Comparison of ENCODE assay signal across 9 mouse cellular contexts in genomic region chr7:27315958-27316357, GRCm38 (mm10). TPM values are rescaled to one million over a fixed set of nuclear protein-coding genes. Genes with fewer than 3 reads are reported as not detected.
A peak's percentile ranks its signal among the peaks of the same experiment; 100 is the strongest.
DNase-seq lines count a peak whose midpoint lies in the region; ATAC-seq lines count a peak whose summit lies in the region.
"Had no signal": no experiment of that assay in that cellular context is flagged by ENCODE, and none has a peak within 500 bp of the region (broad histone marks: within the 10 kb centered on the region; RNA-seq: fewer than 3 reads in every experiment).

No protein-coding gene starts in this region.

- peak; percentile 53; the same call in 1 of the 2 replicates for ATAC-seq in forebrain, embryonic 11.5 days (replicated peaks; ENCODE audit: low FRiP score)
- peak; percentile 63; the same call in 1 of the 2 replicates for ATAC-seq in midbrain, embryonic 11.5 days (ENCODE audit: low FRiP score)
- no peak for ATAC-seq in activated CD4-positive, CD25-positive, alpha-beta regulatory T cell, adult 4 months
- ATAC-seq in neural tube, embryonic 15.5 days (ENCODE audit: low FRiP score) = no peak

- H3K36me3 ChIP-seq in forebrain, embryonic 11.5 days (ENCODE audit: control insufficient read depth, insufficient read depth, low read length) = no peaks in the 10 kb centered on the region; the same call in 1 of the 2 replicates
- H3K36me3 ChIP-seq in forebrain, embryonic 10.5 days (replicated peaks) = peaks cover 16% of the 10 kb centered on the region
- no peaks in the 10 kb centered on the region for H3K36me3 ChIP-seq in midbrain, embryonic 11.5 days (ENCODE audit: control insufficient read depth, insufficient read depth, low read length)
- no peaks in the 10 kb centered on the region for H3K36me3 ChIP-seq in neural tube, embryonic 15.5 days

- WGBS in forebrain, embryonic 11.5 days = 33% methylated on average over 7 of the region's 7 CpGs
- WGBS in forebrain, embryonic 10.5 days = 44% methylated on average over 7 of the region's 7 CpGs
- WGBS in midbrain, embryonic 11.5 days = 30% methylated on average over 7 of the region's 7 CpGs
- 33% methylated on average over 7 of the region's 7 CpGs for WGBS in neural tube, embryonic 15.5 days

- peaks cover 3% of the 10 kb centered on the region; the same call in 1 of the 2 replicates for H3K27me3 ChIP-seq in forebrain, embryonic 11.5 days (ENCODE audit: control insufficient read depth, insufficient read depth, low read length)
- peaks cover 15% of the 10 kb centered on the region for H3K27me3 ChIP-seq in forebrain, embryonic 10.5 days (ENCODE audit: poor library complexity, severe bottlenecking)
- no peaks in the 10 kb centered on the region for H3K27me3 ChIP-seq in midbrain, embryonic 11.5 days (ENCODE audit: control insufficient read depth, insufficient read depth, low read length)
- peaks cover 2% of the 10 kb centered on the region; the same call in 1 of the 2 replicates for H3K27me3 ChIP-seq in neural tube, embryonic 15.5 days (replicated peaks)

- H3K9ac ChIP-seq in forebrain, embryonic 11.5 days (ENCODE audit: low read length) = no peak overlapping the region
- no peak overlapping the region for H3K9ac ChIP-seq in midbrain, embryonic 11.5 days (ENCODE audit: low read length)
- H3K9ac ChIP-seq in neural tube, embryonic 15.5 days (replicated peaks) = no peak overlapping the region

- H3K4me1 ChIP-seq in forebrain, embryonic 11.5 days (replicated peaks; ENCODE audit: control insufficient read depth, insufficient read depth, low read length) = no peaks in the 10 kb centered on the region
- peaks cover 18% of the 10 kb centered on the region for H3K4me1 ChIP-seq in forebrain, embryonic 10.5 days
- no peaks in the 10 kb centered on the region; the same call in 1 of the 2 replicates for H3K4me1 ChIP-seq in midbrain, embryonic 11.5 days (ENCODE audit: control insufficient read depth, insufficient read depth, low read length)
- H3K4me1 ChIP-seq in neural tube, embryonic 15.5 days = no peaks in the 10 kb centered on the region

- H3K4me3 ChIP-seq in forebrain, embryonic 11.5 days (ENCODE audit: low read depth, low read length) = no peak overlapping the region
- H3K4me3 ChIP-seq in forebrain, embryonic 10.5 days = no peak overlapping the region
- H3K4me3 ChIP-seq in midbrain, embryonic 11.5 days (ENCODE audit: low read depth, low read length) = no peak overlapping the region
- no peak overlapping the region for H3K4me3 ChIP-seq in neural tube, embryonic 15.5 days (replicated peaks)

- peak; percentile 52 for DNase-seq in forebrain, embryonic 11.5 days (ENCODE audit: low spot score)
- DNase-seq in forebrain, embryonic 10.5 days (ENCODE audit: extremely low spot score, low spot score) = no peak
- peak; percentile 57 for DNase-seq in brain, adult 2 months (ENCODE audit: low read depth, low spot score)
- DNase-seq in heart, postnatal 10 days = peak; percentile 81 to 82
- peak; percentile 88 for DNase-seq in midbrain, embryonic 11.5 days (ENCODE audit: low spot score, missing footprints)
- DNase-seq in urinary bladder, postnatal 36 days (ENCODE audit: low spot score in 2 of 2) = no peak

- no peak overlapping the region for H3K4me2 ChIP-seq in forebrain, embryonic 11.5 days (ENCODE audit: low read depth, low read length, severe bottlenecking)
- H3K4me2 ChIP-seq in midbrain, embryonic 11.5 days = no peak overlapping the region
- H3K4me2 ChIP-seq in neural tube, embryonic 15.5 days = no peak overlapping the region

- H3K9me3 ChIP-seq in forebrain, embryonic 11.5 days (ENCODE audit: control insufficient read depth, low read length) = peaks cover 5% of the 10 kb centered on the region; the same call in 1 of the 2 replicates
- peaks cover 22% of the 10 kb centered on the region; the same call in 1 of the 2 replicates for H3K9me3 ChIP-seq in forebrain, embryonic 10.5 days
- peaks cover 3% of the 10 kb centered on the region; the same call in 1 of the 2 replicates for H3K9me3 ChIP-seq in midbrain, embryonic 11.5 days (ENCODE audit: control insufficient read depth, low read length)
- no peaks in the 10 kb centered on the region; the same call in 1 of the 2 replicates for H3K9me3 ChIP-seq in neural tube, embryonic 15.5 days (replicated peaks)

- intact Hi-C loops in heart, postnatal 10 days (cut with DNase I) = no loop called here

- H3K27ac ChIP-seq in forebrain, embryonic 11.5 days (ENCODE audit: low read depth, low read length) = no peak overlapping the region
- no peak overlapping the region for H3K27ac ChIP-seq in forebrain, embryonic 10.5 days
- H3K27ac ChIP-seq in midbrain, embryonic 11.5 days (ENCODE audit: low read depth, low read length) = no peak overlapping the region
- no peak overlapping the region for H3K27ac ChIP-seq in neural tube, embryonic 15.5 days (replicated peaks)

RNA-seq across cellular contexts. Expression of gene Ltbp4, which starts 21.5 kb away (rescaled TPM):
- polyA plus RNA-seq in forebrain, embryonic 11.5 days (2014; fragmentation: Nextera tagmentation; extraction: Ambion mirVana) = 11.9 and 13.0 TPM in 2 replicates
- 8.5 and 11.1 TPM in 2 replicates for polyA plus RNA-seq in forebrain, embryonic 10.5 days (2016; fragmentation: Nextera tagmentation; extraction: Ambion mirVana)
- 100 to 1,000 TPM; 387 to 393 TPM for total RNA-seq in heart, postnatal 10 days (2021)
- 2.9 and 5.8 TPM in 2 replicates for polyA plus RNA-seq in midbrain, embryonic 11.5 days (2014; fragmentation: Nextera tagmentation; extraction: Ambion mirVana)
- 1 to 10 TPM in 1 of 2 experiments, under 1 TPM in 1; 0.94 to 1.3 TPM for polyA plus RNA-seq in activated CD4-positive, CD25-positive, alpha-beta regulatory T cell, adult 4 months (2017; shearing (Covaris generic))
- 10.7 and 17.8 TPM in 2 replicates for polyA plus RNA-seq in neural tube, embryonic 15.5 days (2015; fragmentation: Nextera tagmentation; extraction: Ambion mirVana)

RNA-seq across cellular contexts. Expression of gene Shkbp1, which starts 39.9 kb away (rescaled TPM):
- polyA plus RNA-seq in forebrain, embryonic 11.5 days (2014; fragmentation: Nextera tagmentation; extraction: Ambion mirVana) = 64.3 and 67.6 TPM in 2 replicates
- polyA plus RNA-seq in forebrain, embryonic 10.5 days (2016; fragmentation: Nextera tagmentation; extraction: Ambion mirVana) = 62.4 and 67.7 TPM in 2 replicates
- 10 to 100 TPM; 13.8 to 17.5 TPM for total RNA-seq in heart, postnatal 10 days (2021)
- polyA plus RNA-seq in midbrain, embryonic 11.5 days (2014; fragmentation: Nextera tagmentation; extraction: Ambion mirVana) = 45.9 and 50.7 TPM in 2 replicates
- 10 to 100 TPM; 48.9 to 66.0 TPM for polyA plus RNA-seq in activated CD4-positive, CD25-positive, alpha-beta regulatory T cell, adult 4 months (2017; shearing (Covaris generic))
- 28.9 and 33.4 TPM in 2 replicates for polyA plus RNA-seq in neural tube, embryonic 15.5 days (2015; fragmentation: Nextera tagmentation; extraction: Ambion mirVana)

RNA-seq across cellular contexts. Expression of gene Gm20479, which starts 41.3 kb away (rescaled TPM):
- polyA plus RNA-seq in forebrain, embryonic 11.5 days (2014; fragmentation: Nextera tagmentation; extraction: Ambion mirVana) = not detected in 2 replicates
- 1.4 TPM in 1 of 2 replicates, not detected in the other for polyA plus RNA-seq in forebrain, embryonic 10.5 days (2016; fragmentation: Nextera tagmentation; extraction: Ambion mirVana)
- total RNA-seq in heart, postnatal 10 days (2021) = under 1 TPM in 1 of 2 experiments, not detected in 1; 0.99 TPM
- not detected in 2 replicates for polyA plus RNA-seq in midbrain, embryonic 11.5 days (2014; fragmentation: Nextera tagmentation; extraction: Ambion mirVana)
- polyA plus RNA-seq in activated CD4-positive, CD25-positive, alpha-beta regulatory T cell, adult 4 months (2017; shearing (Covaris generic)) = 1 to 10 TPM; 1.4 to 3.3 TPM
- not detected in 2 replicates for polyA plus RNA-seq in neural tube, embryonic 15.5 days (2015; fragmentation: Nextera tagmentation; extraction: Ambion mirVana)
- polyA plus RNA-seq: small intestine, adult 2 months had no signal

RNA-seq across cellular contexts. Expression of gene Numbl, which starts 57.7 kb away (rescaled TPM):
- 19.1 and 20.1 TPM in 2 replicates for polyA plus RNA-seq in forebrain, embryonic 11.5 days (2014; fragmentation: Nextera tagmentation; extraction: Ambion mirVana)
- polyA plus RNA-seq in forebrain, embryonic 10.5 days (2016; fragmentation: Nextera tagmentation; extraction: Ambion mirVana) = 13.6 and 15.6 TPM in 2 replicates
- total RNA-seq in heart, postnatal 10 days (2021) = 10 to 100 TPM; 10.7 to 13.8 TPM
- polyA plus RNA-seq in midbrain, embryonic 11.5 days (2014; fragmentation: Nextera tagmentation; extraction: Ambion mirVana) = 16.9 and 17.7 TPM in 2 replicates
- polyA plus RNA-seq in activated CD4-positive, CD25-positive, alpha-beta regulatory T cell, adult 4 months (2017; shearing (Covaris generic)) = not detected
- 47.7 and 60.7 TPM in 2 replicates for polyA plus RNA-seq in neural tube, embryonic 15.5 days (2015; fragmentation: Nextera tagmentation; extraction: Ambion mirVana)

Comparison
In these comparisons a context has a peak if more than half of its experiments do, and no peak if none do; other contexts are left out.
1. DNase-seq: peak in forebrain, embryonic 11.5 days (single experiment), brain, adult 2 months (single experiment), heart, postnatal 10 days (2 of 2) and midbrain, embryonic 11.5 days (single experiment); none in forebrain, embryonic 10.5 days (single experiment) and urinary bladder, postnatal 36 days (0 of 2).
2. ATAC-seq: peak in forebrain, embryonic 11.5 days (single experiment) and midbrain, embryonic 11.5 days (single experiment); none in activated CD4-positive, CD25-positive, alpha-beta regulatory T cell, adult 4 months (single experiment) and neural tube, embryonic 15.5 days (single experiment).